Mouse (Mus musculus): ENCODE results near the gene Oxld1.
"Not testable (repeated sequence)": the region's sequence is repeated elsewhere in the genome, so short reads cannot be mapped to it uniquely, and the experiment has no call there.

The Oxld1 gene

GRCm38 (mm10) chr11:120426727-120427126, 31.1 kb downstream of the Oxld1 start:
- DNase-seq (ENCODE audit: low spot score in 2 of 2) = no peak

GRCm38 (mm10) chr11:120423569-120424295, 34.1 kb downstream of the Oxld1 start:
- peak; percentile 49 to 72 for DNase-seq (ENCODE audit: low spot score in 2 of 2)

- no peak for DNase-seq (ENCODE audit: low spot score in 2 of 2)
Measured at GRCm38 (mm10) chr11:120422651-120423568, 35.0 kb downstream of the Oxld1 start.

- DNase-seq (ENCODE audit: low spot score in 2 of 2) = no peak
Measured at GRCm38 (mm10) chr11:120418592-120418991, 39.3 kb downstream of the Oxld1 start.

GRCm38 (mm10) chr11:120417852-120418251, 40.0 kb downstream of the Oxld1 start:
- DNase-seq (ENCODE audit: low spot score in 2 of 2) = no peak

GRCm38 (mm10) chr11:120413621-120414020, 44.2 kb downstream of the Oxld1 start:
- not testable (repeated sequence) for DNase-seq (ENCODE audit: low spot score in 2 of 2)
